Mouse (Mus musculus): ENCODE results near the gene Cep57l1. TPM values are rescaled to one million over a fixed set of nuclear protein-coding genes. Genes with fewer than 3 reads are reported as not detected.

The Cep57l1 gene
- total RNA-seq, 1 experiment from 2014 or later, result 11.8 TPM

- no peak for DNase-seq
These were observed 72.4 kb downstream of the Cep57l1 start for GRCm38 (mm10) chr10:41737245-41737644.

DNA sequence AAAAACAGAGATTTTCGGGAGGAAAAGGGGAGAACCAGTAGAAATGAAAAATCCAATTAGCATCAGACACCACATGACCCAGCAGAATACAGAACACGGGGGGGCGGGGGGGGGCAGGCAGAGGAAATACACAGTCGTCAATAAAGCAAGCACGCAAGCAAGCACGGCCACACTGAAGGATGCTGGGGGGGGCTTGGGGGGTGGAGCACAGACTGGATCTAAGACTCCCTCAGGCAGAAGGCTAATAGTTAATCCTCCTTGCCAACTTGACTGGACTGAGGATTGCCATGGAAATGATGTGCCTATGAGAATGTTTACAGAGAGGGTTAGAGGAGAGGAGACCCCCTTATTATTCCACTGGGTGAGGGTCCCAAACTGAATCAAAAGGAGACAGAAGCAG, 74.3 kb downstream of the Cep57l1 start:
- no peak for DNase-seq

DNA sequence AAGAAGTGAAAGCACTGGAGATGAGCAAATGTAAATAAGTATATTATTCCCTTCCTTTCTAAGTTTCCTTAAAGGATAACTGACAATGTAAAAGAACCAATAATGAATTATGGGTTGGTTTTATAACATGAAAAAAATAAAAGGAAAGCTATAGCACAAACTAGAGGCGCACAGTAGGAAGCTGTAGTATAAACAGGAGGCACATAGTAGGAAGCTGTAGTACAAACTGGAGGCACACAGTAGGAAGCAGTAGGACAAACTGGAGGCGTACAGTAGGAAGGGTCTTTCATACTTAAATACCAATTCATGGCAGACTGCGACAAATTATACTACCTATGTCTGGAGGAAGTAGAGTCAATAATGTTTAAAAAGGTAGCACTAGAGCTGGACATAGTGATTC, 76.5 kb downstream of the Cep57l1 start:
- no peak for DNase-seq

- no peak for DNase-seq
These were observed 77.7 kb downstream of the Cep57l1 start for GRCm38 (mm10) chr10:41731932-41732331.

DNA sequence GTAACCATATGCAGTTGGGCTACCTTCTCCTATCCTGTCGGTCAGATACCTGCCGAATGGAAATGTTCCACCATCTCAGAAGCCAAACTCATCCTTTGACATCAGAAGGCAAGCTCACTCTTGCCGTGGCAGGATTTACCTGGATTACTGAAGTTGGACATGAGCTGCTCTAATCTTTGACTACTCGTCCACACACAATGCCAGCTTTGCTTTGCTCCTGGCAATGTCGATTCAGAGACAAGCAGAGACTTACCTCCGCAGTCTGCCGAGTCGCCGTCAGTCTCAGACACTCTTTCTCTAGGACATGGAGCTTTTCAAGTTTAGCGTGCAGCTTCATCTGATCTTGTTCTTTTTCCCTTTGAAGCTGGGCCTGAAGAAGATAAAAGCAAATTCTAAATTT, 78.9 kb downstream of the Cep57l1 start:
- no peak for DNase-seq

GRCm38 (mm10) chr10:41726215-41726614, 83.5 kb downstream of the Cep57l1 start:
- no peak for DNase-seq

GRCm38 (mm10) chr10:41719587-41719986, 90.1 kb downstream of the Cep57l1 start:
- no peak for DNase-seq

DNA sequence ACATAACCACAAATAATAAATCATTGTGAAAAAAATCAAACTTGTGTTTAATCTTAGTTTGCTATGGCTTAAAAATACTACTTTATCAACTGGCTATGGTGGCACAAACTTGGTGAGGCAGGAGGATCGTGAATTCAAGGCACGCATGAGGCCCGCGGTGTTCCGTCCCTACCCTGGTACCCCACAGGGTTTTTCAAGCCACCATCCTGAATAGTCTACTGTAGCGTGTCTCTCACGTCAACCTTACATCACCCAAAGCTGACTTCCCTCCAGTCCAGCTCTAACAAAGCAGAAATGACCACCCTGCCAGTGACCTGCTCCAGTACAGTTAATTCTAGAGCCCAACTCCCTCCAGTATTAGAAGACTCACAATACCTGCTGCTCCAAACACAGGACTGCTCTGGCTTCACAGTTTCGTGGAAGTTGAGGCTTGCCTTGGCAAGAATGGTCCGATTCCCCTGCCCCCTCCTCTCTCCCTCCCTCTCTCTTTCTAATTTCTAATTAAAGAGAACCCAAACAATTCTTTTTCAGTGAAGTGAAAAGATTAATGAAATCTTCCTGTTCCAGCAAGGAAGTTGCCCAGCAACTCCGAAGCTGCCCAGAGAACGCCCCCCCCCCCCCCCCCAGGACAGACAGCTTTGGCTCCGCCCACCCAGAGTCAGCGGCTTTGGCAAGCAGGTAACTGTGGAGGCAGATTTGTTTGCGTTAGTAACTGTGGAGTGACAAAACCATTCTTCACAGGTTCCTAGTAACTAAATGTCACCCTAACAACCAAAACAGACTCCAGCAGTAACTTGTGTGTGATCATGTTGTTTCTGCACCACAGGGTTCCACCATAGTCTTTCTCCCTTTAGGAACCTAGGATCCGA, 93.4 kb downstream of the Cep57l1 start, which contains the start of gene Ccdc162:
TSS of gene Ccdc162 (minus strand) at position 606 of the 869 bp plus-strand sequence.
- no peak for DNase-seq

DNA sequence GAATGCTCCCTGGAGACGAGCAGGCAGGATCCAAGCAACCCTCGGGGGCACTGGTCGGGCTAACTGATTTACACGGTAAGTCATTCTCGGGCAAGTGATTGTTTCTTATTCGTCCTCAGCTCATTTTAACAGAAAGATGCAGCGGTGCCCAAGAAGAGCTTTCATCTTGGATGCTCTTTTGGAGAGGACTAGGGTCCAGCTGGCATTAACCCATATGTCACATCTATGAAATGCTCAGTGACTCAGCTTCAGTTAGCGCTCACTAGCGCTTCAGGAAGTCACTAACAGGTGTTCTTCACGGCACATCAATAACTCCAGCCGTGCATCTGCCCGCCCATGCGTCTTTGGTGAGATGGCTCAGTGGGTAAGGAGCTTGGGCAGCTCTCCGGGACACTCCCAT, 94.1 kb downstream of the Cep57l1 start:
- DNase-seq, result no peak

GRCm38 (mm10) chr10:41711467-41711866, 98.2 kb downstream of the Cep57l1 start:
- DNase-seq, result no peak

GRCm38 (mm10) chr10:41710773-41711172, 98.9 kb downstream of the Cep57l1 start:
- DNase-seq, result no peak

DNA sequence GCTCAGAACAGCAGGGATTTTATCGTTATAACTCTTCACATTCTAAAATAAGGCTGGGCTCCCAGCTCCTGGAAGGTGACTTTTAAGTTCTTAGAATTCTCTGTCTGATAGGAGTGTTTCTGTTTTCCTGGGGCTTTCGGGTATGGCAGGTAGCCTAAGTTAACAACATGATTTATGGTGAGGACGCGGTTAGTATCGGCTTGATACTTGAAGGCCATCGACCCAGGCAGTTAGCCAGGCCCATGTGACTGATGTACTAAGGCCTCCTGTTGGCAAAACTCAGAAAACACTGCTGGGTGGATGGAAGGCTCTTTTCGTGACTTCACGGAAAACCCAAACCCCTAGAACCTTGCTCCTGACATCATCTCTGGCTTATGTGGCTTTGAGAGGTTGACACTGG, 100.3 kb downstream of the Cep57l1 start:
- DNase-seq, result peak; percentile 78

DNA sequence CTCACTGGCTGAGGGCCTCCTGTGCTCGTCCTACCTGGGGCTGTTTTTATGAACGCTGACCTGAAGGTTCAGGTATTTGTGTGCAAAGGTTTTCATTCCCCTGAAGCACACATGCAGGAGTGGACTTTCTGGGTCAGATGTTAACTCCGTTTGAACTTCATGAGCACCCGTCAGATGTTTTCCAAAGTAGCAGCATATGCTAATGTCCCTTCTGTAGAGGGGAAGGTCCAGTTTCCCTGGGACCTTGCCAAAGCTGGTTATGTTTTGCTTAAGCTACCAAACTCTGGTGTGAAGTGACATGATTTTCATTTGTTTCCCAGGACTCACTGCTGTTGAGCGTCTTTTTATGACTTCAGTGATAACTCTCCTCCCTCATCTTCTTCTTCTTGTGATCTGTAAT, 110.0 kb downstream of the Cep57l1 start:
- no peak for DNase-seq

DNA sequence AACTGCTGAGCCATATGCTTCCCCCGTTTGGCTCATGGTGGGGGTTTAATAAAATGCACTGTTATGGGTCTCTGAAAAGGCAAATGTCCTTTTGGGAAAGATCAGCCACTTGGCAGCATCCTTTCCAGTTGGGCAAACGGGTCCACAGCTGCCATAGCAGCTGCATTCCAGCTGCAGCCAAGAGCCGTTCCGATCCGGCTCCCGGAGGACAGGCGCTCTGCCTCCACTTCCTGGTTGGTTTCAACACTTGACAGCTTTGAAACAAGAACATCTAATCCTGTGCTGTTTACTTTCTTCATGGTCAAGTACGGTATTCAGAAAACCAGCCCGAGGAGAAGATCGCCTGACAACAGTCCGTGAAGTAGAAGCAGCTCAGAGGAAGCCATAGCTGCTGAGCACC, 112.6 kb downstream of the Cep57l1 start:
- no peak for DNase-seq

DNA sequence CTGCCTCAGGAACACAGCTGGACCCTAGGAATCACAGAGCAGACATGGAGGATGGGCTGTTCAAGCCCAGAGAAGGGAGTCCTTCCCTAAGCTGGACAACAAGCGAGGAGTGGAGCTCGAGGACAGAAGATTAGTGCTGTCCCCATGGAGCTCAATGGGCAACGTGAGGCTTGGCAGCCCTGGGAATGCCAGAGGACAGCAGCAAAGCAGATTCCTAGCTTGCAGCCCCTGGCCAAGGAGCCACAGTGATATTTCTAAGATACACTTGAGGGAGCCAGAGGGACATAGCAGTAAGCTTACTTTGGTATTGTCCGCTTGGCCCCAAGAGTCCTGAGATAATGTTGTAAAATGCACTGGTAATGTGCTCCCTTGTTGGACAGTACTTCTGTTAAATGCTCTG, 118.7 kb downstream of the Cep57l1 start:
- no peak for DNase-seq

DNA sequence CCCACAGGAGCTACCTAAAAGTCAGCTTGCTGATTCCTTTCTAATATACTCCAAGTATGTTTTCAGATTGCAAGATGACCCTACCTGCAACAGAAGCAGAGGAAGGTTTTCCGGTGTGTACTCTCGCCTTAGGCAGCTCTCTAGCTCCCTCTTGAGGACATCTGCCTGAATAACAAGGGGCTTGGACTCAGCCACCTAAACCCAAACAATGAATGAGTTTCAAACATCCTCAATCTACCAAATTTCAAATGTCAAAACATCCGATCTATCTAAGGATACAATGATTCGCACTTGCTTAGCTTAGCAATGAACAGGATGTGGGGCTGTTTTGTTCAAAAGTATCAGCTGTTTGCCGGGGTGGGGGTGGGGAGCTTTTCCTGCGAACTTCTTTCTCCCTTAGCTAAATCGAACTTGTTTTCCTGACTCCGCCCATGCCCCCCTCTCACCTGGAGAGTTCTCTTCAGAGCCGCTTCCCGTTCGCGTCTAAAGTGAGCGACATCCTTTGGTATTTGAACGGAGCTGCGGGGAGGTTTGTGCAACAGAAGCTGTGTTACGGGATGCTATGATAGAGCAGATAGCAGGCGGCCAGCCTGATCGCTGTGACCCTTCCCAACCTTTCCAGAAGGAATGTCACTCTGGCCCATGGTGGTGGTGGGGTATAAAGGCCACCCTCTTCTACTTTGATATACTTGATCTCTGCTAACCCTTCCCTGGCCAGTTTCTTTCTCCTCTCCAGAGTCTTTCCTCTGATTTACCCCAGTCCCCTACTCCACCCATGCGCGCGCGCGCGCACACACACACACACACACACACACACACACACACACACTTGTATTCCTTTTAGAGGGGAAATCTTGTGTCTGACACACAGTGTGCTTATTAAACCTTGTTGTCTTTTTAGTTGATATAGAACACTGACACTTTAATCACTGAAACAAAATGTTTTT, 119.5 kb downstream of the Cep57l1 start:
- DNase-seq, result peak; percentile 53

DNA sequence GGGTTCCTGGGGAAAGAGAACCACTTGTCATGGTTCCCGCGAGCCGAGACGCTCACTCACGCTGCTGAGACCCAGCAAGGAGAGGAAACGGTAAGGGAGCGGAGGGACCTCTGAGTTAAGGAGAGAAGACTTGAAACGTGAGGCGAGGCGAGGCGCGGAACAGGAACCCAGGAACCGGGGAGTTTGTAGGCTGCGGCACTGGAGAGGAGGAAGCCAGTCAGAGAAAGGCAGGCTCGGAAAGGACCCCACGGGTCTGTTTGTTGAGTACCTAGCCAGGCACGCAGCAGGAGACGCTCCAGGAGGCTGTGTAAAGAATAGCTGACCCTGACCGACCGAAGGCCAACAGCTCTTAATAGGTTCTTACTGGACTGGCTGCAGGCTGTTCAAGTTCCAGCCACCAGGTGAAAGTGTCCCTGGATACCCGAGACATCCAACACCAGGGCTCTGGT, 125.1 kb downstream of the Cep57l1 start:
- DNase-seq, result no peak

DNA sequence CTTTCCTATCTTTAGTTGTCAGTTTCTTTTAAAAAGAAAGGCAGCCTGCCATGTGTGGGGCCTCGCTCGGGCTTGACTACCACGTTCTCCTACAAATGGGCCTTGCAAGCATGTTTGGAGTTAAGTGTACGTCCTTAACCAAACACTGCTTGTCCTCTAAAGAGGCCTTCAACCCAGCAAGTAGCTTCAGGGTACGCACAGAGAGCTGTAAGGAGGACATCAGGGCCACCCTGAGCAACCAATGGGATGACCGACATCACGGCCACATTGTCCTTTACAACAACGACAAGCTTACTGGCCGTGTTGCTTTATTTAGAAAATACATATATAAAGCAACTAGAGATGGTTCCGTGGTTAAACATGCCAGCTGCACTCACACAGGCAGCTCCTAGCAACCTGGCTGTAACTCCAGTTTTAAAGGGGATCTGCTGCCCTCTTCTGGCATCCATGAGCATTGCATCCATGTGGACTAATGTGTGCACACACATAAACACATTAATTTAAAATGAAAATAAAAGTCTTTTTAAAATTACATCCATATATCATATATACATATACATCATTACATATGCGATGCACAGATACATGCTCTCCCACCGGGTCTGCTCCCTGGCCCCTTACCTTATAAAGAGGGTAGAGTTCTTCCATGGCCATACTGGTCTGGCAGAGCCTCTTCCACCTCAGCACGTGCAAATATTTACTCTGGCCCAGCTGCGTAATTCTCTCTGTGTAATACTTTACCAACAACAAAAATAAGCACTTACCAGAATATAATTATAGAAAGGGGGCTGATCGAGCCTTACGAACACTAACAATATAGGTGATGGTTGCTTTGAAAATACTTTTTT, 126.9 kb downstream of the Cep57l1 start:
- DNase-seq, result peak; percentile 80

DNA sequence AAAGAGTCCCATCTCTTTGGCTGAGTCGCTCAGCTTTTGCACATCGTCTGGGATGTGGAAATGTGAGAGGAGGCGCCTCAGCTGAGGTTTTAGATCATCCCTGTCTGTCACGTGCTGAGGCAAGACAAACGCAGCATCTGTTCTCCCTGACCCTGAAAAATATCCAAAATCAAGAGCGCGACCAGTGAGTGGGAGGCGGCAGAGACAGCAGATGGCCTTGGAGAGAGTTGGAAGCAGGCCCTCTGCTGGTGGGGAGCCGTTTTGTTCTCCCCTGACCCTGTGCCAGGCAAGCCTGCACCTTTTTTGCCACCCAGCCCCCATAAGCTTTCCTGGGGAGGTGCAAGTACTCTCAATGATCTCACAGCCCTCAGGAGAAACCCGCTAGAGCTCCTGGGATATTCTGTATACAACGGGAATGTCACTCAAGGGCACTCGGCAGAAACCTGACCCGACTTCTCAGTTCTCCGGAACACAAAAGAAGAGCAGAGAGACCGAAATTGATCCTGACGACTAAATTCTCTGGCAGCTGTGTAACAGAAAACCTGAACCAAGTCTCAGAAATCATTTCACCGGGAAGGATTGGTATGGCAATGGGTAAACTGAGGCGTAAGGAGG, 130.8 kb downstream of the Cep57l1 start:
- DNase-seq, result peak; percentile 73

DNA sequence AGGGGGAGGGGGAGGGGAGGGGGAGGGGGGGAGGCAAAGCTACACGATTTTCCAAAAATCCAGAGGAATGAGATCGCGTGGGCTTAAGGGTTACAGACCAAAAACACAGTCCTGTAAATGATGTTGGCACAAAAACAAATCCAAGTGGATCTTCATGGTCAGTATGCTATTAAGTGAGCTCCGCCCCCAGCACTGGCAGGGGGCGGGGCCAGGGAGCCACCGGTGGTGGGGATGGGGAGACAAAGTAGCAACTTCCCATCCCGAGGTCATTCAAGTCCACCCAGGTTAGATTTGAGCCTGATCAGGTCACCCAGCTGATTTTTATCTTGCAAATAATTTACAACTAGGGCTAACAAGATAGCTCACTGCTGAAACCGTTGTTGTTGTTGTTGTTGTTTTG, 132.3 kb downstream of the Cep57l1 start:
- DNase-seq, result no peak

- no peak for DNase-seq
These were observed 133.0 kb downstream of the Cep57l1 start for GRCm38 (mm10) chr10:41676661-41677061.

Measured in adrenal gland, postnatal 25 days (tissue).